Mouse (Mus musculus): Measurements from ENCODE around the gene Lamc2. TPM values are rescaled to one million over a fixed set of nuclear protein-coding genes. Genes with fewer than 3 reads are reported as not detected.

The Lamc2 gene
- polyA plus RNA-seq, 1 experiment from 2014 or later = 14.3 TPM

DNA sequence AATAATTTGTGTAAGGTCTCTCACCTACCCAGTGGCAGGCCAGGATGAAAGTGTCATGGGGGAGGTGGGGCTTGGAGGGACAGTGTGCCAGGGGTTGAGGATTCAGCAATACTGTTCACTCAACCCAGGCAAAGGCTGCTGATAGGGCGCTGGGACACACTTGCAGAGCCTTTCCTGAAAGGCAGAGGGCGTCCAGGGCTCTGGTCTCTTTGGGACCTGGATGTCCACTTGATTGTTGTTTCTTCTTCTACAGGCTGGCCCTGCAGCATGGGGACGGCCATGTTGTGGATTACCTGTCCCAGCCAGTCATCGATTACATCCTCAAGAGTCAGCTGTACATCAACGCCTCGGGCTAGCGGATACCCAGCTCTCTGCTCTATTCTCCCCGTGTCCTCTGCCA, 70.9 kb downstream of the Lamc2 start:
- no peak overlapping the region for H3K9ac ChIP-seq (replicated peaks; ENCODE audit: low read depth, low read length)
- WGBS = 82% methylated on average over 8 of the region's 8 CpGs
- H3K4me1 ChIP-seq (ENCODE audit: control insufficient read depth, insufficient read depth, low read length) = no peaks in the 10 kb centered on the region
- no peaks in the 10 kb centered on the region for H3K36me3 ChIP-seq (ENCODE audit: control insufficient read depth, insufficient read depth, low read length)
- H3K9me3 ChIP-seq (ENCODE audit: control insufficient read depth, low read depth, low read length) = no peaks in the 10 kb centered on the region
- ATAC-seq (ENCODE audit: insufficient number of reproducible peaks, insufficient read depth, low FRiP score, low read depth) = no peak
- H3K4me3 ChIP-seq (ENCODE audit: low read depth, low read length) = no peak overlapping the region
- no peaks in the 10 kb centered on the region for H3K27me3 ChIP-seq (ENCODE audit: control insufficient read depth, insufficient read depth, low read length)
- no peak overlapping the region for H3K27ac ChIP-seq (ENCODE audit: low read length)
- H3K4me2 ChIP-seq (replicated peaks; ENCODE audit: low read depth, low read length) = no peak overlapping the region

DNA sequence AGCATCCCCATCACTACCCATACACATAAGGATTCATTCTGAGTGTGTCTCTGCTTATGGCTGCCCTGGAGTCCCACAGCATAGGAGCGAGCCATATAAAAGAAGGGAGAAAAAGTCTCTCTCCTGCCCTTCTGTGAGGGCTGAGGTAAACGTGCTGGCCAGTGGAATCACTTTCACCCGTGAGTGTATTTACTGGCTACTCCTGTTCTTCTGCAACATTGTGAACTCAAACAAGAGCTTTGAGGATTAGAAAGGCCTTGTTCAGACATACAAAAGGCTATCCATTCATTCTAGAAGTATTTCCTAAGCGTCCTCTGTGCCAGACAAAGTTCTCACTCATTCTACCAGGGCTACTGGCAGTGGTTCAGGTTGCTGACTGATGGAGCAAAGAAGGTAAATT, 74.7 kb downstream of the Lamc2 start:
- no peak overlapping the region for H3K9ac ChIP-seq (replicated peaks; ENCODE audit: low read depth, low read length)
- no peaks in the 10 kb centered on the region for H3K36me3 ChIP-seq (ENCODE audit: control insufficient read depth, insufficient read depth, low read length)
- H3K4me1 ChIP-seq (ENCODE audit: control insufficient read depth, insufficient read depth, low read length) = no peaks in the 10 kb centered on the region
- no peak overlapping the region for H3K4me3 ChIP-seq (ENCODE audit: low read depth, low read length)
- no peak overlapping the region for H3K4me2 ChIP-seq (replicated peaks; ENCODE audit: low read depth, low read length)
- no peaks in the 10 kb centered on the region for H3K9me3 ChIP-seq (ENCODE audit: control insufficient read depth, low read depth, low read length)
- no peaks in the 10 kb centered on the region for H3K27me3 ChIP-seq (ENCODE audit: control insufficient read depth, insufficient read depth, low read length)
- WGBS = 60% methylated on average over 4 of the region's 4 CpGs
- H3K27ac ChIP-seq (ENCODE audit: low read length) = no peak overlapping the region
- no peak for ATAC-seq (ENCODE audit: insufficient number of reproducible peaks, insufficient read depth, low FRiP score, low read depth)

- no peaks in the 10 kb centered on the region for H3K36me3 ChIP-seq (ENCODE audit: control insufficient read depth, insufficient read depth, low read length)
- H3K4me2 ChIP-seq (replicated peaks; ENCODE audit: low read depth, low read length) = no peak overlapping the region
- H3K27ac ChIP-seq (ENCODE audit: low read length) = no peak overlapping the region
- WGBS = 59% methylated on average over 3 of the region's 3 CpGs
- no peak overlapping the region for H3K9ac ChIP-seq (replicated peaks; ENCODE audit: low read depth, low read length)
- no peaks in the 10 kb centered on the region for H3K4me1 ChIP-seq (ENCODE audit: control insufficient read depth, insufficient read depth, low read length)
- H3K27me3 ChIP-seq (ENCODE audit: control insufficient read depth, insufficient read depth, low read length) = no peaks in the 10 kb centered on the region
- no peaks in the 10 kb centered on the region for H3K9me3 ChIP-seq (ENCODE audit: control insufficient read depth, low read depth, low read length)
- ATAC-seq (ENCODE audit: insufficient number of reproducible peaks, insufficient read depth, low FRiP score, low read depth) = no peak
- no peak overlapping the region for H3K4me3 ChIP-seq (ENCODE audit: low read depth, low read length)
Measured at GRCm38 (mm10) chr1:153109836-153110235, 76.4 kb downstream of the Lamc2 start.

DNA sequence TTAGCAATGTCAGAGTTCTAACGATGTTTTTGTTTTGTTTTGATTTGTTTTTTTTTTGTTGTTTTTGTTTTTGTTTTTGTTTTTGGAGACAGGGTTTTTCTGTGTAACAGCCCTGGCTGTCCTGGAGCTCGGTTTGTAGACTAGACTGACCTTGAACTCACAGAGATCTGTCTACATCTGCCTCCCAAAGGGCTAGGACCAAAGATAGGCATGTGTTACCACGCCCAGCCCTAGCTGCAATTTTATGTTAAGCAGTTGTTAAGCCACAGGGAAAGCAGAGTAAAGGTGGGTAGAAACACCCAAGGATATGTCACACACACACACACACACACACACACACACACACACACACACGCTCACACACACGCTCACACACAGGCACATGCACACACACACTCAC, 76.9 kb downstream of the Lamc2 start:
- no peak overlapping the region for H3K27ac ChIP-seq (ENCODE audit: low read length)
- no peaks in the 10 kb centered on the region for H3K27me3 ChIP-seq (ENCODE audit: control insufficient read depth, insufficient read depth, low read length)
- H3K9me3 ChIP-seq (ENCODE audit: control insufficient read depth, low read depth, low read length) = no peaks in the 10 kb centered on the region
- no peak for ATAC-seq (ENCODE audit: insufficient number of reproducible peaks, insufficient read depth, low FRiP score, low read depth)
- H3K36me3 ChIP-seq (ENCODE audit: control insufficient read depth, insufficient read depth, low read length) = no peaks in the 10 kb centered on the region
- 80% methylated on average over 5 of the region's 5 CpGs for WGBS
- H3K4me3 ChIP-seq (ENCODE audit: low read depth, low read length) = no peak overlapping the region
- no peak overlapping the region for H3K9ac ChIP-seq (replicated peaks; ENCODE audit: low read depth, low read length)
- no peak overlapping the region for H3K4me2 ChIP-seq (replicated peaks; ENCODE audit: low read depth, low read length)
- H3K4me1 ChIP-seq (ENCODE audit: control insufficient read depth, insufficient read depth, low read length) = no peaks in the 10 kb centered on the region

DNA sequence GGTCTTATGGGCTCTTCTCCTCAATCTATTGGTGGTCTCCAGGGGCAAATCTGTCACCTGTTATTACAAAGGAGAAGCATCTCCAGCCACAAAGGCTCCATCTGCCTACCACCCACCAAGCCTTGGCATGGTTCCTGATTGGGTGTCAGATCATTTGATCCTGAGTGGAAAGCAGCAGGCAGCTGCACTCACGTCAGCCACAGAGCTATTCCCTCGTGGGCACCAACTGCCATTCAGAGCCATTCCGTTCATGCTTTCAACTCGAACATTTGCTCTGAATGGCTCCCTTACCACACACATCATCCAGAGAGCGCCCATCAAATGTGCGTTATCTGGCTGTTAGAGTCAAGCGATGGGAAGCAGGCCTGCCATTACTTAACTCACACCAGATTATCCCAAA, 78.4 kb downstream of the Lamc2 start:
- no peaks in the 10 kb centered on the region for H3K36me3 ChIP-seq (ENCODE audit: control insufficient read depth, insufficient read depth, low read length)
- H3K4me2 ChIP-seq (replicated peaks; ENCODE audit: low read depth, low read length) = no peak overlapping the region
- ATAC-seq (ENCODE audit: insufficient number of reproducible peaks, insufficient read depth, low FRiP score, low read depth) = no peak
- no peaks in the 10 kb centered on the region for H3K27me3 ChIP-seq (ENCODE audit: control insufficient read depth, insufficient read depth, low read length)
- H3K9me3 ChIP-seq (ENCODE audit: control insufficient read depth, low read depth, low read length) = no peaks in the 10 kb centered on the region
- H3K4me1 ChIP-seq (ENCODE audit: control insufficient read depth, insufficient read depth, low read length) = no peaks in the 10 kb centered on the region
- 63% methylated on average over 7 of the region's 7 CpGs for WGBS
- no peak overlapping the region for H3K27ac ChIP-seq (ENCODE audit: low read length)
- no peak overlapping the region for H3K4me3 ChIP-seq (ENCODE audit: low read depth, low read length)
- no peak overlapping the region for H3K9ac ChIP-seq (replicated peaks; ENCODE audit: low read depth, low read length)

DNA sequence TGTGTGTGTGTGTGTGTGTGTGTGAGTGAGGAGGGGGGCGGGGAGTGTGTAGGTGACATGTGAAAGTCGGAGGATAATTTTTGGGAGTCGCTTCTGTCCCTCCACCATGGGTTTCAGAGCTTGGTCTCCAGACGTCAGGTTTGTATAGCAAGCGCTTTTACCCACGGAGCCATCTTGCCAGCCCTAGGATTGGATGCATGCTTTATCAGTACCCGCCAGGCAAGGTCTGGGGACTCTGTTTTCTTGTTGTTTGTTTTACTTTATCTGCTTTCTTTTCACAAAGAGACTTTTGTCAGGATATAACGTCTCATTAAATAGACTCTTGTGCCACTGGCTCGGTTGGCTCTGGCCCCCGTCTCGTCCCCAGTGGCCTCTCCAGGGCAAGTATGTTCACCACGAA, 81.4 kb downstream of the Lamc2 start:
- Histone ChIP-seq H3K4me3 (ENCODE audit: low read depth, low read length) (no peak overlapping the region), H3K4me2 (replicated peaks; ENCODE audit: low read depth, low read length) (no peak overlapping the region), H3K9me3 (ENCODE audit: control insufficient read depth, low read depth, low read length) (no peaks in the 10 kb centered on the region), H3K36me3 (ENCODE audit: control insufficient read depth, insufficient read depth, low read length) (no peaks in the 10 kb centered on the region), H3K4me1 (ENCODE audit: control insufficient read depth, insufficient read depth, low read length) (peaks cover 10% of the 10 kb centered on the region; the same call in 1 of the 2 replicates), H3K27ac (ENCODE audit: low read length) (no peak overlapping the region), H3K27me3 (ENCODE audit: control insufficient read depth, insufficient read depth, low read length) (no peaks in the 10 kb centered on the region), H3K9ac (replicated peaks; ENCODE audit: low read depth, low read length) (no peak overlapping the region)
- no peak for ATAC-seq (ENCODE audit: insufficient number of reproducible peaks, insufficient read depth, low FRiP score, low read depth)
- 67% methylated on average over 12 of the region's 12 CpGs for WGBS

- peaks cover 10% of the 10 kb centered on the region; the same call in 1 of the 2 replicates for H3K4me1 ChIP-seq (ENCODE audit: control insufficient read depth, insufficient read depth, low read length)
- H3K9ac ChIP-seq (replicated peaks; ENCODE audit: low read depth, low read length) = no peak overlapping the region
- no peak for ATAC-seq (ENCODE audit: insufficient number of reproducible peaks, insufficient read depth, low FRiP score, low read depth)
- no peaks in the 10 kb centered on the region for H3K27me3 ChIP-seq (ENCODE audit: control insufficient read depth, insufficient read depth, low read length)
- H3K4me3 ChIP-seq (ENCODE audit: low read depth, low read length) = no peak overlapping the region
- H3K27ac ChIP-seq (ENCODE audit: low read length) = no peak overlapping the region
- H3K36me3 ChIP-seq (ENCODE audit: control insufficient read depth, insufficient read depth, low read length) = no peaks in the 10 kb centered on the region
- H3K4me2 ChIP-seq (replicated peaks; ENCODE audit: low read depth, low read length) = no peak overlapping the region
- no peaks in the 10 kb centered on the region for H3K9me3 ChIP-seq (ENCODE audit: control insufficient read depth, low read depth, low read length)
- WGBS = 96% methylated on average over 8 of the region's 8 CpGs
Measured at GRCm38 (mm10) chr1:153103186-153103554, 83.1 kb downstream of the Lamc2 start.

- WGBS = 94% methylated on average over 17 of the region's 17 CpGs
- ATAC-seq (ENCODE audit: insufficient number of reproducible peaks, insufficient read depth, low FRiP score, low read depth) = no peak
Measured at GRCm38 (mm10) chr1:153102296-153103185, 83.7 kb downstream of the Lamc2 start.

More at GRCm38 (mm10) chr1:153102296-153103185, 83.7 kb downstream of the Lamc2 start:
- peaks cover 10% of the 10 kb centered on the region; the same call in 1 of the 2 replicates for H3K4me1 ChIP-seq (ENCODE audit: control insufficient read depth, insufficient read depth, low read length)
- H3K4me3 ChIP-seq (ENCODE audit: low read depth, low read length) = no peak overlapping the region
- H3K9ac ChIP-seq (replicated peaks; ENCODE audit: low read depth, low read length) = no peak overlapping the region
- no peaks in the 10 kb centered on the region for H3K27me3 ChIP-seq (ENCODE audit: control insufficient read depth, insufficient read depth, low read length)
- H3K36me3 ChIP-seq (ENCODE audit: control insufficient read depth, insufficient read depth, low read length) = no peaks in the 10 kb centered on the region
- H3K4me2 ChIP-seq (replicated peaks; ENCODE audit: low read depth, low read length) = no peak overlapping the region
- H3K9me3 ChIP-seq (ENCODE audit: control insufficient read depth, low read depth, low read length) = no peaks in the 10 kb centered on the region
- no peak overlapping the region for H3K27ac ChIP-seq (ENCODE audit: low read length)
